Mouse (Mus musculus): ENCODE measurements at regions not wholly inside any gene's neighbourhood (a gene's known extent, or its start where the extent isn't known, plus 50 kb on each side); places are given as distances from the start of the nearest gene placed in this dataset.
"Not testable (repeated sequence)": the region's sequence is repeated elsewhere in the genome, so short reads cannot be mapped to it uniquely, and the experiment has no call there.

GRCm38 (mm10) chr14:76735107-76735506 is 178.4 kb upstream of the Serp2 start:
- Histone ChIP-seq H3K27ac (ENCODE audit: insufficient read depth, low read depth, low read length) (no peak overlapping the region), H3K4me1 (ENCODE audit: control insufficient read depth, insufficient read depth, low read length) (peaks cover 11% of the 10 kb centered on the region), H3K4me3 (ENCODE audit: insufficient read depth, low read depth, low read length) (no peak overlapping the region)
- TF ChIP-seq CTCF (IDR thresholded peaks at IDR 0.05; ENCODE audit: insufficient read depth, low read depth, low read length) = no peak
- no peak for TF ChIP-seq POLR2A (IDR thresholded peaks at IDR 0.05; ENCODE audit: insufficient read depth, low read depth, low read length)
- WGBS = 84% methylated on average over 4 of the region's 4 CpGs

- H3K4me1 ChIP-seq (ENCODE audit: control insufficient read depth, insufficient read depth, low read length) = peaks cover 7% of the 10 kb centered on the region
- TF ChIP-seq POLR2A (IDR thresholded peaks at IDR 0.05; ENCODE audit: insufficient read depth, low read depth, low read length) = no peak
- TF ChIP-seq CTCF (IDR thresholded peaks at IDR 0.05; ENCODE audit: insufficient read depth, low read depth, low read length) = no peak
- no peak overlapping the region for H3K4me3 ChIP-seq (ENCODE audit: insufficient read depth, low read depth, low read length)
- 91% methylated on average over 8 of the region's 8 CpGs for WGBS
- no peak overlapping the region for H3K27ac ChIP-seq (ENCODE audit: insufficient read depth, low read depth, low read length)
These were observed 176.7 kb upstream of the Serp2 start for GRCm38 (mm10) chr14:76733258-76733823.

GRCm38 (mm10) chr14:76731096-76731986 is 174.7 kb upstream of the Serp2 start:
- Histone ChIP-seq H3K27ac (ENCODE audit: insufficient read depth, low read depth, low read length) (no peak overlapping the region), H3K4me1 (ENCODE audit: control insufficient read depth, insufficient read depth, low read length) (peaks cover 7% of the 10 kb centered on the region), H3K4me3 (ENCODE audit: insufficient read depth, low read depth, low read length) (no peak overlapping the region)
- WGBS = 76% methylated on average over 19 of the region's 19 CpGs
- TF ChIP-seq CTCF (IDR thresholded peaks at IDR 0.05; ENCODE audit: insufficient read depth, low read depth, low read length) = no peak
- no peak for TF ChIP-seq POLR2A (IDR thresholded peaks at IDR 0.05; ENCODE audit: insufficient read depth, low read depth, low read length)

- no peak for TF ChIP-seq POLR2A (IDR thresholded peaks at IDR 0.05; ENCODE audit: insufficient read depth, low read depth, low read length)
- TF ChIP-seq CTCF (IDR thresholded peaks at IDR 0.05; ENCODE audit: insufficient read depth, low read depth, low read length) = no peak
- Histone ChIP-seq H3K4me3 (ENCODE audit: insufficient read depth, low read depth, low read length) (no peak overlapping the region), H3K4me1 (ENCODE audit: control insufficient read depth, insufficient read depth, low read length) (no peaks in the 10 kb centered on the region), H3K27ac (ENCODE audit: insufficient read depth, low read depth, low read length) (no peak overlapping the region)
- 97% methylated on average over 2 of the region's 2 CpGs for WGBS
These were observed 169.2 kb upstream of the Serp2 start for GRCm38 (mm10) chr14:76725844-76726243.

- H3K4me1 ChIP-seq (ENCODE audit: control insufficient read depth, insufficient read depth, low read length); H3K27ac ChIP-seq (ENCODE audit: insufficient read depth, low read depth, low read length); H3K4me3 ChIP-seq (ENCODE audit: insufficient read depth, low read depth, low read length): not testable (repeated sequence)
- 96% methylated on average over 4 of the region's 4 CpGs for WGBS
These were observed 168.5 kb upstream of the Serp2 start for GRCm38 (mm10) chr14:76725231-76725630.

GRCm38 (mm10) chr14:76724826-76725225 is 168.1 kb upstream of the Serp2 start:
- no peak overlapping the region for H3K4me3 ChIP-seq (ENCODE audit: insufficient read depth, low read depth, low read length)
- no peak for TF ChIP-seq CTCF (IDR thresholded peaks at IDR 0.05; ENCODE audit: insufficient read depth, low read depth, low read length)
- TF ChIP-seq POLR2A (IDR thresholded peaks at IDR 0.05; ENCODE audit: insufficient read depth, low read depth, low read length) = no peak
- 84% methylated on average over 8 of the region's 8 CpGs for WGBS
- no peak overlapping the region for H3K27ac ChIP-seq (ENCODE audit: insufficient read depth, low read depth, low read length)
- no peaks in the 10 kb centered on the region for H3K4me1 ChIP-seq (ENCODE audit: control insufficient read depth, insufficient read depth, low read length)

- H3K4me1 ChIP-seq (ENCODE audit: control insufficient read depth, insufficient read depth, low read length) = no peaks in the 10 kb centered on the region
- H3K4me3 ChIP-seq (ENCODE audit: insufficient read depth, low read depth, low read length) = no peak overlapping the region
- WGBS = 84% methylated on average over 8 of the region's 8 CpGs
- H3K27ac ChIP-seq (ENCODE audit: insufficient read depth, low read depth, low read length) = no peak overlapping the region
- TF ChIP-seq CTCF (IDR thresholded peaks at IDR 0.05; ENCODE audit: insufficient read depth, low read depth, low read length) (no peak), POLR2A (IDR thresholded peaks at IDR 0.05; ENCODE audit: insufficient read depth, low read depth, low read length) (no peak)
These were observed 167.7 kb upstream of the Serp2 start for GRCm38 (mm10) chr14:76724395-76724794.

GRCm38 (mm10) chr14:76723551-76723950 is 166.9 kb upstream of the Serp2 start:
- TF ChIP-seq CTCF (IDR thresholded peaks at IDR 0.05; ENCODE audit: insufficient read depth, low read depth, low read length) = no peak
- no peak for TF ChIP-seq POLR2A (IDR thresholded peaks at IDR 0.05; ENCODE audit: insufficient read depth, low read depth, low read length)
- 84% methylated on average over 4 of the region's 4 CpGs for WGBS
- no peak overlapping the region for H3K4me3 ChIP-seq (ENCODE audit: insufficient read depth, low read depth, low read length)
- no peak overlapping the region for H3K27ac ChIP-seq (ENCODE audit: insufficient read depth, low read depth, low read length)
- H3K4me1 ChIP-seq (ENCODE audit: control insufficient read depth, insufficient read depth, low read length) = no peaks in the 10 kb centered on the region

- Histone ChIP-seq H3K4me1 (ENCODE audit: control insufficient read depth, insufficient read depth, low read length) (no peaks in the 10 kb centered on the region), H3K27ac (ENCODE audit: insufficient read depth, low read depth, low read length) (no peak overlapping the region), H3K4me3 (ENCODE audit: insufficient read depth, low read depth, low read length) (no peak overlapping the region)
- no peak for TF ChIP-seq POLR2A (IDR thresholded peaks at IDR 0.05; ENCODE audit: insufficient read depth, low read depth, low read length)
- no peak for TF ChIP-seq CTCF (IDR thresholded peaks at IDR 0.05; ENCODE audit: insufficient read depth, low read depth, low read length)
- WGBS = 98% methylated on average over 5 of the region's 5 CpGs
These were observed 165.6 kb upstream of the Serp2 start for GRCm38 (mm10) chr14:76722297-76722696.

All from olfactory bulb, adult 2 months (tissue).